Mouse (Mus musculus) testis, adult 2 months (tissue): ENCODE data around the gene Ankfy1. TPM values are rescaled to one million over a fixed set of nuclear protein-coding genes. Genes with fewer than 3 reads are reported as not detected.
"Not testable (repeated sequence)": the region's sequence is repeated elsewhere in the genome, so short reads cannot be mapped to it uniquely, and the experiment has no call there.

Experiments
- H3K27ac ChIP-seq: fragments of 200-500 bp; 2 replicates; pipeline ENCODE4 v1.5.1; 2012; ENCODE audit warnings: low read depth, low read length; ENCODE audit not compliant: control insufficient read depth, insufficient read depth
- H3K27me3 ChIP-seq: fragments of 200-500 bp; 2 replicates; pipeline ENCODE4 v1.6.1; 2012; ENCODE audit warnings: mild to moderate bottlenecking, low read length, moderate library complexity; ENCODE audit not compliant: control insufficient read depth, insufficient read depth
- H3K36me3 ChIP-seq: fragments of 200-500 bp; 2 replicates; pipeline ENCODE4 v1.6.1; 2012; ENCODE audit warnings: mild to moderate bottlenecking, low read length; ENCODE audit not compliant: control insufficient read depth, insufficient read depth
- H3K4me1 ChIP-seq: fragments of 200-500 bp; 2 replicates; pipeline ENCODE4 v1.6.1; 2012; ENCODE audit warnings: low read length; ENCODE audit not compliant: control insufficient read depth, insufficient read depth
- H3K4me3 ChIP-seq: fragments of 200-500 bp; 2 replicates; pipeline ENCODE4 v1.5.1; 2012; ENCODE audit warnings: low read depth, mild to moderate bottlenecking, low read length, moderate library complexity, mixed read lengths; ENCODE audit not compliant: control insufficient read depth
- CTCF ChIP-seq: fragments of 200-500 bp; IDR thresholded peaks from 2 replicates; pipeline ENCODE4 v1.5.1; 2012; ENCODE audit warnings: low read depth, mild to moderate bottlenecking, inconsistent platforms, low read length, moderate library complexity; ENCODE audit not compliant: control insufficient read depth, insufficient read depth, insufficient replicate concordance
- POLR2A ChIP-seq: fragments of 200-500 bp; IDR thresholded peaks from 2 replicates; pipeline ENCODE4 v1.6.1; 2012; ENCODE audit warnings: low read depth, mild to moderate bottlenecking, inconsistent platforms, low read length, moderate library complexity; ENCODE audit not compliant: control insufficient read depth
- polyA plus RNA-seq: library from polyadenylated mRNA; depleted of rRNA; stranded (reverse); fragments of >200 nt; gene quantifications from 2 replicates; pipeline ENCODE4 v1.2.3, GENCODE M21; 2012

Ankfy1 gene
- polyA plus RNA-seq, 1 experiment = 7.7 TPM

- no peaks in the 10 kb centered on the region for H3K27me3 ChIP-seq
- no peaks in the 10 kb centered on the region; the same call in none of the 2 replicates for H3K4me1 ChIP-seq
- TF ChIP-seq CTCF = no peak
- no peak for TF ChIP-seq POLR2A
- no peak overlapping the region for H3K4me3 ChIP-seq
- no peaks in the 10 kb centered on the region; the same call in 1 of the 2 replicates for H3K36me3 ChIP-seq
- no peak overlapping the region for H3K27ac ChIP-seq
Observed at GRCm38 (mm10) chr11:72692353-72692752, 2.5 kb downstream of the Ankfy1 start.

GRCm38 (mm10) chr11:72695025-72695424 is 5.2 kb downstream of the Ankfy1 start:
- H3K36me3 ChIP-seq = no peaks in the 10 kb centered on the region; the same call in 1 of the 2 replicates
- no peaks in the 10 kb centered on the region; the same call in none of the 2 replicates for H3K4me1 ChIP-seq
- no peak for TF ChIP-seq POLR2A
- TF ChIP-seq CTCF = no peak
- no peak overlapping the region for H3K27ac ChIP-seq
- no peaks in the 10 kb centered on the region for H3K27me3 ChIP-seq
- H3K4me3 ChIP-seq = no peak overlapping the region

- Histone ChIP-seq H3K4me1 (no peaks in the 10 kb centered on the region; the same call in 1 of the 2 replicates), H3K27ac (no peak overlapping the region), H3K4me3 (no peak overlapping the region), H3K36me3 (no peaks in the 10 kb centered on the region; the same call in 1 of the 2 replicates), H3K27me3 (no peaks in the 10 kb centered on the region)
- TF ChIP-seq POLR2A = no peak
Observed at GRCm38 (mm10) chr11:72696368-72696971, 6.7 kb downstream of the Ankfy1 start.

GRCm38 (mm10) chr11:72697323-72697722 is 7.5 kb downstream of the Ankfy1 start:
- Histone ChIP-seq H3K4me1 (no peaks in the 10 kb centered on the region; the same call in 1 of the 2 replicates), H3K27ac (no peak overlapping the region), H3K4me3 (no peak overlapping the region), H3K36me3 (no peaks in the 10 kb centered on the region; the same call in 1 of the 2 replicates), H3K27me3 (no peaks in the 10 kb centered on the region)
- TF ChIP-seq POLR2A (no peak), CTCF (no peak)

- H3K4me3 ChIP-seq, H3K36me3 ChIP-seq, H3K27me3 ChIP-seq, H3K4me1 ChIP-seq, H3K27ac ChIP-seq: not testable (repeated sequence)
Observed at GRCm38 (mm10) chr11:72705111-72705510, 15.3 kb downstream of the Ankfy1 start.

GRCm38 (mm10) chr11:72712721-72713120 is 22.9 kb downstream of the Ankfy1 start:
- Histone ChIP-seq H3K27me3 (no peaks in the 10 kb centered on the region), H3K36me3 (no peaks in the 10 kb centered on the region; the same call in 1 of the 2 replicates), H3K27ac (no peak overlapping the region), H3K4me1 (no peaks in the 10 kb centered on the region), H3K4me3 (no peak overlapping the region)
- TF ChIP-seq CTCF = no peak
- no peak for TF ChIP-seq POLR2A

GRCm38 (mm10) chr11:72718161-72718560 is 28.4 kb downstream of the Ankfy1 start:
- Histone ChIP-seq H3K27ac (no peak overlapping the region), H3K4me3 (no peak overlapping the region), H3K36me3 (no peaks in the 10 kb centered on the region; the same call in none of the 2 replicates), H3K27me3 (no peaks in the 10 kb centered on the region), H3K4me1 (no peaks in the 10 kb centered on the region)
- TF ChIP-seq POLR2A = no peak
- TF ChIP-seq CTCF = no peak

GRCm38 (mm10) chr11:72723165-72723564 is 33.4 kb downstream of the Ankfy1 start:
- Histone ChIP-seq H3K4me3 (no peak overlapping the region), H3K4me1 (no peaks in the 10 kb centered on the region), H3K27me3 (no peaks in the 10 kb centered on the region), H3K36me3 (no peaks in the 10 kb centered on the region; the same call in 1 of the 2 replicates), H3K27ac (no peak overlapping the region)
- no peak for TF ChIP-seq POLR2A
- no peak for TF ChIP-seq CTCF
